Mouse (Mus musculus) kidney, adult 11 months (tissue): ENCODE measurements around the gene Vwa8.
"Not testable (repeated sequence)": the region's sequence is repeated elsewhere in the genome, so short reads cannot be mapped to it uniquely, and the experiment has no call there.

ENCODE experiments used
- DNase-seq: peaks from one replicate; pipeline ENCODE4 v3.0.0; 2022

Vwa8 gene

DNA sequence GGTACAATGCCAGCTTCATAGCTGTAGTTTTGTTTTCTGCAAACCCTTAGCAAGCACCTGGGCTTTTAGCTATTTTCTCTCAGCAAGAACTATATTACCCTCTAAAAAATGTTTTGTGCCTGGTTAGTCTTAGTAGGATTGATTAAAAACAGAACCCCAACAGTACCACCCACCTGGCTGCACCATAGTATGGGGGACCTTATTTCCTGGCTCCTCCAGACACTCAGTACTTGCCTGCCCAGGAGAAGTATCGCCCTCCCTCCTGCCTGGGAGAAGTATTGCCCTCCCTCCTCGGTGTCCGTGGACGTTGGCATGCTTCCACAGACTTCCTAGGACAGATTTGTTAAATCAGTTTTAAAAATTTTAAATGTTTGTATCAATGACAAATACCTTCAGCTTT, 144.7 kb downstream of the Vwa8 start:
- DNase-seq: no peak

DNA sequence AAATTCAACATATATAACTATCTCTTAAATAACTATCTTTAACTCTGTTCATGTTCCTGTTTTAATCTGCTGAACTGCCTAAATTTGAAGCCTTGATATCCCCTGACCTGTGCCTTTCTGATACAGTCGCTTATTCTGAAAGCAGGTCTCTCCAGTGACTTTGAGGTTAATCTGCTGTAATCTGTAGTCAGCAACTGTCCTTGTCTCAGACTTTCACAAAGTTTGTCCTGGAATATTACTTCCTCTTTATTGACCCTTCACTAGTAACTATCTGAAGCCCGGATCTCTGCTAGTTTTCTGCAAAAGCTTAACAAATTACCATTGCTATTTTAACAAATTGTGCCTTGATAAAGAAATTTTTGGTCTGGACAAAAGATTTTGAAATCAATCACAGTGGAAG, 147.5 kb downstream of the Vwa8 start:
- no peak for DNase-seq

DNA sequence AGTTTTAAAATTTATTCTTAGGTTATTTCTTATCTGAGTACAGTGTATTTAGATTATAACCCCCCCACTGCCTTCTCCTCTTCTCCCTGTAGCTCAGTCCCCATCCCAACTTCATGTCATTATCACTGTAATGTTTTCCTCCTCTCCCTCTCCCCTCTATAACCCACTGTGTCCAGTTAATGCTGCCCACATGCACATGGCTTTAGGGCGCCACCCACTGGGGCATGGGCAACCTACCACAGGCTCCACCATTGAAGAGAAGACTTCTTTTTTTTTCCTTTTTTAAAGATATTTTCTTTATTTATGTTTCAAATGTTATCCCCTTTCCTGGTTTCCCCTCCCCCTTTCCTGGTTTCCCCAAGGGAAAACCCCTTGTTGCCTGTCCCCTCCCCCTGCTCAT, 154.7 kb downstream of the Vwa8 start:
- no peak for DNase-seq

DNA sequence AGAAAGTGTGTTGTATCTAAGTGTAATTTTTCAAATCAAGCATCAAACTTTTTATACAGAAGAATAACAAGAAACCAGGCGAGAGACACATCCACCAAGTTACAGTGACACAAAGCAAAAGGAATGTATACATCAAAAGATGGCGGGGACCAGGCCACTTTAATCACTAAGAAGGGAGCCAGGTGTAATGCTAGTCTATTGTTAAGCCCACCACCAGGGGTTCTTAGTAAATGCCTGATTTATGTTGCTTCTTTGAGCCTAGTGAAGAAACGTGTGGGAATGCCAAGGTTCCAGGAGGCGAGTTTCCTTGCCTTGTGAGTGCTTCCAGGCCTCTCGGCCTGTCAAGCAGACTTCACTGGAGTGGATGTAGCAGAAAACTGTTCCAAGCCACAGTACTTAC, 168.9 kb downstream of the Vwa8 start:
- not testable (repeated sequence) for DNase-seq

DNA sequence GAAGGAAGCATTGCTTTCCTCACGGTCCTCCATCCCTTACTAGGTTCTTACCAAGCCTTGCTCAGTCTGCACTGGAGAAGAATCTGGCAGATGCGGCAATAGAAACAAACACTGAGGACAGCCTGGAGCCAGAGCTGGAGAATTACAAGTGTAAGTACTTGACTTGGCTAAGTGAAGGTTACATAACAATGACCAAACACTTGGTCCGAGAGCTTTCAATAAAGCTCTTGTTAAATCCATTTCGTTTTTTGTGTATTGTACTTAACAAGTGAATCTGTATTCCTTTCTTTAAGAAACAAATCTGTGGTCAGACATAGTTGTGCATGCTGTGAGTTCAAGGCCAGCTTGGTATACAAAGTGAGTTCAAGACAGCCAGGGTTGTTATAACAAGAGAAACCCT, 169.7 kb downstream of the Vwa8 start:
- DNase-seq: no peak

DNA sequence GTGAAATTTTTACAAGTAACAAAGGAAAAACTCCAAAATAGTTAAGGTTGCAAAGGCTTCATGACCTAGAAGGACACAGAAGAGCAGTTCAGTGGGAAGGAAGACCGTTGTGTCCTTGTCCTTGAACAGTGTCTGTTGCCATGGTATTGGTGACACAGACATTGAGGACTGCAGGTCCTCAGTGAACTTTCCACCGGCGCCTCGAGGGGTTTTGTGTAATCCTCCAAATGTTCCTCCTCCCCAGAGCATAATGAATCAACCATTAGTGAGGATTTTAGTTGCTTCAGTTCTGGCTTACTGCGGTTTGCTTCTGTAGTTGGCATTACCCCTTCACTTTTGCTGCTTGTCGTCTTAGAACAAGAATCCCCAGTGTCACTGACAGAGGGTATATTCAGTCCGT, 172.9 kb downstream of the Vwa8 start:
- peak; percentile 17 for DNase-seq

DNA sequence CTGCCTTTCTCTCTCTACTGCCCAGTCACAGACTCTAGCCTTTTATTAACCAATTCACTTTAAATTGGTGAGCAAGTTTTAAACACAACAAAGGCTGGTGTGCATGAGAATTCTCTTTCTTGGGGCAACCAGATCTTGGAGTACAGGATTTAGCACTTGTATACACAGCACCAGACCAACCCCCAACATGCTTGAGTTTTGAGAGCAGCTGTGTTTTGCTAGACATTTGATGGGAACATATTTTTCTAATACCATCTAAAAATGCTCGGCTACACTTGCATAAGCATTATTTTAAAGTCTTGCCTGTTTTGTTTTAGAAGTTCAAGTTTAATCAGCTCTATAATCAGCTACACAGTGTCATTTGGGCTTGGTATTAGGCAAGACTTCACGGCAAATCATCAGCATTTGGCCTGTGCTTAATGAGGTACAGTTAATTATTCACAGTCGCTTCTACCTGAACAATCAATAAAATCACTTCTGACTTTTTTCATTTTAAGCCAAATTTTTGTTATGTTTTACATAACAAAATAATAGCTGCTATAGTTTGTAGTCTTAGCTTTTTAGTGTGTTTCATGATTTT, 180.2 kb downstream of the Vwa8 start:
- no peak for DNase-seq

DNA sequence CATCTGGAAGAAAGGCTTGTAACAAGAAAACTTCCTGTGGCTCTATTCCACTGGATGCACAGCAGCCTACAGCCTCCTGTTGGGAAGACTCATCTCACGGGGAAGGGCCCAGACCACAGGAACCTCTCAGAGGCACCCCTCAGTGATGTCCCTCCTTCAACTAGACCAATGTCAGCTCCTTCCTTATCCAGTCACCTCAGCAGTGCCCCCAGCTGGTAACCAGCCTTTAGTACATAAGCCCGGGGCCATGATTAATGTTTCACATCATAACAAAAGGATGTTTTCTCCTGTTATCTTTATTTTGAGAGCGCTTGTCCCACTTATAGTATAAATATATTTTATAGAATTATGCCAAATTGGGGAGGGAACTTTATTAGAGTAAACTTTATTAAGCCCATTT, 181.9 kb downstream of the Vwa8 start:
- no peak for DNase-seq

DNA sequence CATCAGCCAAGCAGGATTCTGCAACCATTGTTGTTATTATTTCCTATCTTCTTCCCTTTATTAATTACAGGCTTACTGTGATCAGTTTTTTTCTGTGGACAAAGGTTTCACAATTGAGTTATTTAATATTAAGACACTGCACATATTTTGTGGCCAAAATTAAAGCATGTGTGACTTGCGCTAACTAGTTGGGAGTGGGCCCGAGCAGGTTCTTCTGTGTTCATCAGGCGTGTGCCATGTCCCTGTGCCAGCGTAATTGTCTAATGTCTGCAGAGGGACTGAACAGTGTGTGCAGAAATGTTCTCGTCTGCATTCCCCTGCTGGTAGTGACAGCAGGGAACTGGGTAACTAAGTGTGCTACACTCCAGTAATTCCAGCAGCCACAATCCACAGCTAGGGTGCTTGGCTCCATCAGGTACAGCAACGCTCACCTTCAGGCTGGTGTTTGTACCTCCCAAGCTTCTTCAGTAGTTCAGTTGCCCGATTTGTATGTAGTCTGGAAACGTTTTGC, 182.4 kb downstream of the Vwa8 start:
- DNase-seq: no peak

DNA sequence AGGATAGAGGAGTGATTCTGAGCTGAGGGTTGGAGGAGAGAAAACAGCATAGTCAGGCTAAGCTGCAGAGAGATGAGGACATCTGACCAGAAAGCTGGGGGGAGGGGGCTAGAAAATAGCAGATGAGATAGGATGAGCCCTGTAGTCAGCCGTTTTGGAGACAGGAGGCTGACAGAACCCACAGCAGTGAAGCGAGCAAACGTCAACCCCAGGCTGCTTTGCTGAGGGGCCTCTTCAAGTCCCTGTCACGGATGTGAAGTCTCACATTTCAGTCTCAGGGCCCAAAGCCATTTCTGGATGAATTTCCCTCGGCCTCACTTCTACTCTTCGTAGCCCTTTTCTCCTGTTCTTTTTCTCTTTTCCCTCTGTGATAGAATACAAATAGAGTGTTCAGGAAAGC, 184.5 kb downstream of the Vwa8 start:
- DNase-seq: no peak

DNA sequence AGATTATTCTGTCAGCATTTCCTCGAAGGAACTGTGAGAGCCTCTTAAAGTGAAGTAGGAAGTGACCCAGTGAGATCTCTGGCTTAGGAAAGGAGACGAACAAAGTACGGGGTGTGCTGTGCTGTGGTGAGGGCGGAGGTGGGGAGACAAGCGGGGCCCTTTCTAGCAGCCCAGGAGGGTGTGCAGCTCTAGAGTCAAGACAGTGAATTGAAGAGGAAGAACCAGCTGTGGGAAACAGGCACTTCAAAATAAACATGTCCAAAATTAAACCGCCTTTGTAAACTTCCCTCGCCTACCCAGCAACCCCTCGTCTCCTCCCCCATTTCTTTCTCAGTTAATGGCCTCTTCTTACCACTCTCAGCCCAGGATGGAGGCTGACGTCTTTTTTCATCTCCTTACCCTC, 185.7 kb downstream of the Vwa8 start:
- DNase-seq: no peak

DNA sequence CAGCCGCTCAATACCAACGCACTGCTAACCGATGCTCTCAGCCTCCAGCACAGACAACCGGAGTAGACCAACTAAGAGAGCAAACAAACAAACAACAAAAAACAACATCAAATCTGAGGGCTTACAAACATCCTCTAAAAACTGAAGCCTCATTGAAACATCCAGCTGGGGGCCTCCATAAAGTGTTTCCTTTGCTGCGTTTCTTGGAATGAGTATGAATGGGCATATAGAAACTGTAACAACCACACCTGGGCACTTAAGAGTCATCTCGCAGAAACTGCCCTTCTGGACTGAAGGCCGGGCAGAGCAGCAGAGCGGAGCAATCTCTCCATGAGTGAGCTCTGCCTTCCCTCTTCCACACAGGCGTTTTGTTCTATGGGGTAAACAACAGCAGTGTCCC, 186.7 kb downstream of the Vwa8 start:
- DNase-seq: no peak

DNA sequence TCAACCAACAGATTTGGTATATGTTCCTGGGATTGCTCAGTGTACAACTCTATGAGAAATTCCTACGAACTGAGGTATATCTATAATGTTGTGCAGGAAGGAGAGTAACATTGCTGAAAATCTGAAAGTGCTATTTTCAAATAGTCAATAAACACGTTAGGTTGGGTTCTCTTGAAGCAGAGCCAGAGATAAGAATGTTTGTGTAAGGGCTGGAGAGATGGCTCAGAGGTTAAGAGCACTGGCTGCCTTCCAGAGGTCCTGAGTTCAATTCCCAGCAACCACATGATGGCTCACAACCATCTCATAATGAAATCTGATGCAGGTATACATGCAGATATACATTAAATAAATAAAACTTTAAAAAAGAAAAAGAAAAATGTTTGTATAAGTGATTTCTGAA, 198.3 kb downstream of the Vwa8 start:
- DNase-seq: no peak

DNA sequence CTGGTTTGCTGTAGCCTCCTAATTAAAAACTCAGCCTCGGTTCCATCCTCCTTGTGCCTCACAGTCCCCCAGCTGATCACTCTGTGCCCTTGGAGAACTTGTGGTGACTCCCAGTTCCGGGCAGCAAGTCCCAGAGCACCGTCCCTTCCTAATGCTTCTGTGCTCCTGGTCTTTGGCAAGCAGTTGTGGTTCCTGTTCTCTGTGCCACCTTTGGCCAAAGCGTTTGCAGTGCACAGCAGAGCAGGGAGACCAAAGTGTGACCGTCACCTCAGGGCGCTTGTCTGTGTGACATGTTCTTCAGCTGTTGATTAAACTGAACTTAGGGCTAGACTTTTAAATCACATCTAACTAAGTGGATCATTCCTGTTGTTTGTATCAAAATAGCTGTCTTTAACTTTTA, 199.1 kb downstream of the Vwa8 start:
- peak; percentile 25 for DNase-seq

DNA sequence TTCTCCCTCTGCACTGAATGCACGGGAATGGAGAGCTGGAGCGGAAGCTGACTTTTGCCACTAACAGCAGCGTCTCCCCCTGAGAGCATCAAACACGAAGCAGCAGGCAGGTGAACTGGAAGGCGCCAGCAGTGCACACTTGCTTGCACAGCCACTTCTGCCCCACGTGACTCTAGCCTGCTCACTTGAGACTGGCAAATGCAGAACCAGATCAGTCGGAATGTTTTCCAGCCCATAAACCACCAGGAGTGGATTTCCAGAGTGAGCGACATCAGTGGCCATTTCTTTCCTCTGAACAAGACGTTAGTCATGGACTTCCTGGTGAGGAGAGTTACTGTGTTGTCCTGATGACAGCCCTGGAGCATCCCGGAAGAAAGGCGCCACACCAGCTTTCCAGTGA, 200.7 kb downstream of the Vwa8 start:
- peak; percentile 10 for DNase-seq

DNA sequence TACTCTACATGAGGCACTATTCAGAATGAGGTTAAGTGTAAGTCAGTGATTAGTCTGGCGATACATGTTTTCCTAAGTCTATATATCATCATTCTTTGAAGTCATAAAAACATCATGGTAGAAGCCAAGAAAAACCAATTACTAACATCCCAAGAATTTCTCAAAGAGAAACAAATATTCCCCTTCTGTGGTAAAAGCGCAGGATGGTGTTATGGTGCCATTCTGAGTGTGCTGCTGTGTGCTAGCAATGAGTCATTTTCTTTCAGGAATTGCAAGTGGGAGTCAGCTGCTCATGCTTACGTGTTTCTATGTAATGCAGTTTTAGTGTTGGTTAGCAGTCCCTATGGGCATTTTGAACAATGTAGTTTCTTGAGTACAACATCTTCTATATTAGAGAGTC, 216.8 kb downstream of the Vwa8 start:
- no peak for DNase-seq

DNA sequence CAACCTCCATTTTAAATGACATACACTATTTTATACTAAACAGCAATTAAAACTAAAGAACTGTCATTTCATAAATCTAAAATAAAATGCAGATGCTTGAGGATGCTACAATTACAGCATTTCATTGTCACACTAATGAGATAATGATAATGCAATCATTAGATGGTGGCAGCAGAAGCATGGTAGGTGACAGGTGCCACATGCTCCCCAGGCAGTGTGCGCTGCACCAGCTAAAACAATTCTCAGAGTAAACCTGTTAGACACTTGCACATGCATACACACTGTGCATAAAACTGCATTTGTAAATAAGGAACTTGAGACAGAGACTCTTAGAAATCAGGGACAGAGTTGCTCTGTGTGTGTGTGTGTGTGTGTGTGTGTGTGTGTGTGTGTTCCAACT, 220.7 kb downstream of the Vwa8 start:
- DNase-seq: no peak

DNA sequence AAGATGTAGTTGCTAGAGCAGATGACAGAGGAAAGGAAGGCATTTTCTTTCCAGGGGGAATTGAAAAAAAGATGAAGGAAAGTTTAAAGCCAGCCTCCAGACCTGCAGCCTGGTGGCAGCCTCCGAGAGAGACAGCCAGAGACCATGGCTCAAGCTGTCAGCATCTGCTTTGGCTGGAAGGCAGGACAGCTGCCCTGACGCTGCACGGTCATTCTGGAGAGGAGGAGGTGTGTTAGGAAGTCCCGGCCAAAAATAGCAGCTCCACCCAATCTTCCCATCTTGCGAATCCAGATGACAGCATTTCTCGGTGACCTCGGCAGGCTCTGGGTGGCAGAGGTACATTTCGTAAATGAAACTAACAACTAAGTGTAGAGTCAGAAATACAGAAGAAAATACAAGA, 225.9 kb downstream of the Vwa8 start:
- no peak for DNase-seq

DNA sequence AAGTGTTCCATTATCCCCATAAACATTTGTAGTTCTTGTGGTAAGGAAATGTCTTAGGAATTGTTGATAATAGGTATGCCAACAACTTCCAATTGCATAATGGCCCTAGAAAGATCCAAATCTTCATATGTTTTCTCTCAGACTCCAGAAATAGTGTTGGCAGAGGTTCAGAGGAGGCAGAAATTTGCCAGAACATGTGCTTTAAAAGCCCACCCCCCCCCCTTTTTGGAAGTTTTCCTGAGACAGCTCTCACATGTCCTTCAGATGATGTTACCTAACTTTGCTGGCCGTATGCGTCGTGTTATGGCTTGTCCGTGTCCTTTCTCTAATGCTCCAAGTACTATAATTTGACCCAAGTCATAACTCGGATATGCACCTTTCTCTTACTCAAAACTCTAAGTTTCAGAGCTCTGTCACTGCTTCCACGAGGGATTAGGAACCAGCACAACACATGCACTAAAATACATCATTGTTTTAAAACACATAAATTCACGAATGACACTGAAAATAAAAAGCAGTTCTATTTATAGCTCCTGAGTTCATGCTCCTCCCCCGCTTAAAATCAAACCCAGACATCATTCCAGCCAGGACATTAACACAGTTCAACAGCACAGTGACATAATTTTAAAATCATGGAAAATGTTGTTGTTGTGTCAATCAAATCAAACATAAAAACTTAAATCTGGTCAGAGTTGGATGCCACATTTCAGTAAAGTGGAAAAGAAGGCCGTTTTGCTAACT, 227.9 kb downstream of the Vwa8 start:
- no peak for DNase-seq

DNA sequence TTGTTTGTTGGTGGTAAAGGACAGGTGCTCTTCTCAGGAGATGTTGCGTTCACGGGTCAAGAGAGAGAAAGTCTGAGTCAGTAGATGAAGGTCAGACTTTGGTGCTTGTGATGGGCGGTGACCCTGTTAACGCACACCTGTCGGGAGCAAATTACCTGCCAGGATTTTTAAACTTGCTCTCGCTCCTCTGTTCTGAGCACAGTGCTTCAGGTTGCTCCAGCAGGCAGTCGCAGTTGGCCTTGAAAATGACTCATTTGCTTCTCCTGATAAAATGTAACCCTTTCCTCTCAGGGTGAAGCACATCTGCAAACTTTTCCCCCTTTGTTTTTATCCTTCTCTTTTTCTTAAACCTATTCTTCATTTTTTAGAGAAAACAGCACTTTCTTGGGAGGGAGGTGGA, 234.7 kb downstream of the Vwa8 start:
- no peak for DNase-seq

DNA sequence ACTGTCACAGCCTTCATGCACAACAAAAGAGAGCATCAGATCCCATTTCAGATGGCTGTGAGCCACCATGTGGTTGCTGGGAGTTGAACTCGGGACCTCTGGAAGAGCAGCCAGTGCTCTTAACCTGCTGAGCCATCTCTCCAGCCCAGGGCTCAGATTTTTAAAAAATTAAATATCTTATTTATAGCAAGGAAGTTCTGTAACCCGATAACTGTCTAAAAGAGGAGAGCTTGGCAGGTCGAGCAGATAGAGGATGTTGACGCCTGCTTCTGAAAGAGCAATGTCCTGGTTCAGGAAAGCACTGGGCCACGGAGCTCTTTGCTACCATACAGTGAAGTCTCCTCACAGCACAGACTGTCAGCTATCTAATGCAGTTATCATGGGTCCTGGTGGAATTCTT, 237.2 kb downstream of the Vwa8 start:
- no peak for DNase-seq

DNA sequence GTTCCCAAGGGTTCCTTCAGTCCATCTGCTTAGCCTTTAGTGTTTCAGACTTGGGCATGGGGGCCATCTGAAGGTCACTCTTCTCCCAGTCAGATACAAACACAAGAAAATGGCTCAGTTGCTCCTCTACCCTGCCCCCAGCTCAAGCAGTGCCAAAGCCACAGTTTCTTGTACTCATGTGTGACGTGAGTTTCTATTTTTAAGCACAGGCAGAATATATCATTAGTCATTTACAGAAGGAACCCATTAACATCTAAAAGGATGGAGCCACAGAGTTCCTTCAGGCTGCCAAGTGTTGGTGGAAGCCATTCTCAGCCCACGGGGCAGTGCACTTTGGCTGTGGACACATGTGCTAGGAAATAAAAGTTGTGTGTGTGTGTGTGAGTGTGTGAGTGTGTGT, 240.6 kb downstream of the Vwa8 start:
- DNase-seq: peak; percentile 83

DNA sequence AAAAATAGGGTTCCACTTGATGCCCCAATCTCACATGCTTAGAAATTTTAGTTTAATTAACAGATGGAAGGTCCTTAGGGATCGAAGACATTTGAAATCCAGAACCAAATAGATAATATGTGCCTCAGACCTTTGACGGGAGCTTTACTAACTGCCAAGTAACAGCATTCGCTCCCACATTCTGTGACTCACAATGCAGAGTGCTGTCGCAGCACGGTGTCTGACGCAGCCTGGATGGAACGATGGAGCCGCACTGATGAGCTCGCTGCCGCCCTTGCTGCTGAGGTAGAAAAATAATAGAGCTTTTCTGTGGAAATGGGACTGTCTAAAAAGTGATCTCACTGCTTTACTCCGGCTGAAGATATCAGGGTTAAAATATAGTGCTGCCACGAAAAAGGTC, 248.3 kb downstream of the Vwa8 start:
- DNase-seq: no peak

DNA sequence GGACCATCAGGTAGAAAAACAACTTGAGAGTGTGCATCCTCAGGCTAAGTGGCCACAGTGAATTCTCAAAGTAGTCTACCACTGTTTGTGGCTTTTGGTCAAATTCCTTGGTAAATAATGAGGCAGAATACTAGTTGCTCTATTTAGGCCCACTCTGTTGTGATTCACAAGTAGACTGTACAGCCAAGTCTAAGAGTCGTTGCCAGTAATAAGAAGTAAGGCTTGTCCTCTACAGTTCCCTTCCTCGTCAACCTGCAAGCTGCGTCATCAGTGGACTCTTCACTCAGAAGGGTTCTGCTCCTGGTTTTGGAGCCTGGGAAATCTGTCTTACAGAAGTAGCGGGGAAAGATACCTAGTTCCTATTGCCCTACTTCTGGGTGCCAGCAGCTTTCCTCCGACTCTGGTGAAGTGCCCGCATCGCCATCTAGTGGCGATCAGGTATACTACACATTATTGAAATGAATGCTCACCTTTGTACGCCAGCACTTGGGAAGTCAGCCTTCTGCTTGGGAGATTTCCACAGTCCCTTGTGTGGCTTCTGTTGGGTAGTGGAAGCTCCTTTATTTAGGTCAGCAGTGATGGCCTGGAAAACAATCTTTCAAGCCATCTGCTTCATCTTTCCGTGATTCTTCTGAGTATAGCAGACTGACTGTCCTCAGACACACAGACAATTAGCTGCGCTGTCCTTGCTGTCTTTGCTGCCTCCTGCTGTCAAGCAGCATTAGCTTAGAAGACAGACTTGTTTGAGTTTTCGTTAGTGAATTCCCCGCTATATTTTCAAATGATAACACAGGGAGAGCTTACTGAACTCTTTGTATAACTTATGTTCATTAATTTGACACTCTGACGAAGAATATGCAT, 258.0 kb downstream of the Vwa8 start:
- peak; percentile 29 for DNase-seq
